Mouse (Mus musculus) ES-E14 (cell line): ENCODE data around the gene Kcnj12. TPM values are rescaled to one million over a fixed set of nuclear protein-coding genes. Genes with fewer than 3 reads are reported as not detected.

ENCODE experiments used
- DNase-seq: peaks from one replicate; pipeline ENCODE4 v3.0.0-alpha.2; 2013; ENCODE audit warnings: low read depth, low spot score
- H3K27ac ChIP-seq: 2 replicates; pipeline ENCODE4 v1.5.1; 2012; ENCODE audit warnings: low read depth, mild to moderate bottlenecking, low read length, moderate library complexity, mixed read lengths; ENCODE audit not compliant: poor library complexity, insufficient read depth, severe bottlenecking
- H3K36me3 ChIP-seq: 2 replicates; pipeline ENCODE4 v1.6.1; 2012; ENCODE audit warnings: mild to moderate bottlenecking, low read length, moderate library complexity, mixed read lengths; ENCODE audit not compliant: control insufficient read depth, poor library complexity, insufficient read depth, severe bottlenecking
- H3K4me1 ChIP-seq, 2 experiments: fragments of 150-350 bp in 1 of 2; sonication (generic) in 1 of 2; 2 replicates each; pipeline ENCODE4 v1.6.1; 2012; ENCODE audit warnings: low read length in 2 of 2, mild to moderate bottlenecking in 1 of 2, mixed read lengths in 1 of 2; ENCODE audit not compliant: control insufficient read depth in 2 of 2, insufficient read depth in 2 of 2, poor library complexity in 1 of 2
- H3K4me3 ChIP-seq, 2 experiments: fragments of 150-350 bp in 1 of 2; sonication (generic) in 1 of 2; 2 replicates each; pipeline ENCODE4 v1.5.1; 2012; ENCODE audit warnings: low read length in 2 of 2, low read depth in 1 of 2, mild to moderate bottlenecking in 1 of 2, mixed read lengths in 1 of 2; ENCODE audit not compliant: insufficient read depth in 1 of 2, poor library complexity in 1 of 2, severe bottlenecking in 1 of 2
- H3K9ac ChIP-seq: 2 replicates; pipeline ENCODE4 v1.6.1; 2012; ENCODE audit warnings: low read depth, mild to moderate bottlenecking, low read length, mixed read lengths; ENCODE audit not compliant: poor library complexity, insufficient read depth, severe bottlenecking
- H3K9me3 ChIP-seq: fragments of 150-350 bp; sonication (generic); 2 replicates; pipeline ENCODE4 v1.6.1; 2012; ENCODE audit warnings: low read depth, mild to moderate bottlenecking, low read length; ENCODE audit not compliant: control insufficient read depth, insufficient read depth
- CHD2 ChIP-seq: IDR thresholded peaks from 2 replicates; pipeline ENCODE4 v1.6.1; 2014; ENCODE audit warnings: mild to moderate bottlenecking, low read depth, low read length, inconsistent platforms
- HCFC1 ChIP-seq: IDR thresholded peaks from 2 replicates; pipeline ENCODE4 v1.6.1; 2012; ENCODE audit warnings: low read length, inconsistent platforms, borderline replicate concordance; ENCODE audit not compliant: insufficient read depth
- MAFK ChIP-seq: IDR thresholded peaks from 2 replicates; pipeline ENCODE4 v1.6.1; 2014; ENCODE audit warnings: mild to moderate bottlenecking, low read depth, low read length, inconsistent platforms; ENCODE audit not compliant: insufficient read depth
- ZC3H11A ChIP-seq: IDR thresholded peaks from 2 replicates; pipeline ENCODE4 v1.6.1; 2012; ENCODE audit warnings: low read depth, mild to moderate bottlenecking, inconsistent platforms, low read length, borderline replicate concordance
- ZNF384 ChIP-seq: IDR thresholded peaks from 2 replicates; pipeline ENCODE4 v1.6.1; 2012; ENCODE audit warnings: low read depth, low read length, inconsistent platforms
- in situ Hi-C, 2 experiments: fragments of 600-800 bp; cut with MboI; formaldehyde crosslinking; loops; one replicate each; pipeline ENCODE4 v1.15.1; 2025; ENCODE audit warnings: low sequenced_read_pairs in 2 of 2, inconsistent platforms in 1 of 2; ENCODE audit not compliant: unreplicated experiment in 2 of 2
- total RNA-seq: library from RNA; depleted of rRNA; stranded (reverse); fragments of 300-350 nt; gene quantifications from 2 replicates; pipeline ENCODE4 v1.2.3, GENCODE M21; 2012; rRNA removed

Kcnj12 gene
- total RNA-seq, 1 experiment: 4.0 TPM

DNA sequence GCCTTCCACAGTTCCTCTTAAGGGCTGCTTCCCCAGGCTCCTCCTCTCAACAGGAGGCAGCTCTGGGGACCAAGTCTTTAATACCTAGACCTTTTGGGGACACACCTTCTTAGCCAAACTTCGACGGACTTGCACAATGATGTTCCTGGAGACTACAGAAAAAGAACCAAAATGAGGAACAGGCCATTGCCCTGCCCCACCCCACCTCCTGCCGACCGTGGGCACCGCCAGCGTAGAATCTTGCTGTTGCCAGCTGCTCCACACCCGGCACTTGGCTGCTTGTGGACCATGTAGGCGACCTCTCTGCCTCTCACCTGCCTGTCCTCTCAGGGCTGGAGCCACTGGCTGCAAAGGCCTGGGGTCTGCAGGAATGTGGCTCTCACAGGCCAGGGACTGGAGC lies 93.9 kb downstream of the Kcnj12 start:
- Histone ChIP-seq H3K36me3 (no peaks in the 10 kb centered on the region), H3K4me1 (peaks cover 0 to 3% of the 10 kb centered on the region in 2 experiments; a peak in 1 of 4 replicates), H3K9ac (no peak overlapping the region), H3K4me3 (no peak overlapping the region), H3K27ac (no peak overlapping the region), H3K9me3 (no peaks in the 10 kb centered on the region)
- no peak for DNase-seq
- in situ Hi-C loops: no loop called here
- TF ChIP-seq ZC3H11A: no peak

DNA sequence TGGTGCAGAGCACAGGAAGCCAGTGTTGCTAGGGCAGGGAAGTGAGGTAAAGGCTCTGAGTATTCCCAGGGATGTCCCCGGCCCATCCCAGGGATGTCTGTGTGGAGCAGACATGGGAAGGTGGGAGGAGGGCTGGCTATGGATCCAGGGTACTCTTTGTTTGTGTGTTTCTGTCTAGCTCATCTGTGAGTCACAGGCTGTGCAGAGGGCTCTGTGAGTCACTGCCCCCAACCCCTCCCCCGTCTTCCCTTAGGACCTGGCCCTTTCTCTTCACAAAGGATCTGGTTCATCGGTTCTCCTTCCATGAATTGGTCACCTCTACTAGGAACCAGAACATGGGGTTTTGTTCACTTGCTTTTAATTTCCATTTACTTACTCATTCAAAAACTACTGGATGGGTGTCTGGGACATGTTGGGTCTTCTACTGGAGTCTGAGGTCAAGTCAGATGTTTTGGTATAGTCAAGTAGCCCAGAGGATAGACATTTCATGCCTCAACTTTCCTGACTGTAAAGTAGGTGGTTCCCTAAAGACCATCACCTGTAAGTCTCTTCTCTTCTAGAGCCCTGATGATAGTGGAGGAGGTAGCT lies 97.7 kb downstream of the Kcnj12 start:
- Histone ChIP-seq H3K4me3 (no peak overlapping the region), H3K36me3 (no peaks in the 10 kb centered on the region), H3K4me1 (peaks cover 0 to 3% of the 10 kb centered on the region in 2 experiments; a peak in 1 of 4 replicates), H3K9ac (no peak overlapping the region), H3K27ac (no peak overlapping the region), H3K9me3 (no peaks in the 10 kb centered on the region)
- no peak for TF ChIP-seq CHD2
- no peak for TF ChIP-seq MAFK
- no peak for TF ChIP-seq HCFC1
- TF ChIP-seq ZNF384: no peak
- no peak for TF ChIP-seq ZC3H11A
- DNase-seq: no peak
- in situ Hi-C loops: no loop called here

Other genes starting within 250 kb of the Kcnj12 start
- gene Top3a, start 245.2 kb upstream of the Kcnj12 start, total RNA-seq: 19.7 and 20.0 TPM in 2 replicates
- gene Smcr8, start 245.0 kb upstream of the Kcnj12 start, total RNA-seq: 23.1 and 27.4 TPM in 2 replicates
- gene Shmt1, start 210.8 kb upstream of the Kcnj12 start, total RNA-seq: 103 and 115 TPM in 2 replicates
- 102 and 142 TPM in 2 replicates for gene Dhrs7b, start 191.9 kb upstream of the Kcnj12 start, total RNA-seq
- 42.6 and 50.0 TPM in 2 replicates for gene Tmem11, start 143.3 kb upstream of the Kcnj12 start, total RNA-seq
- gene Natd1, start 107.8 kb upstream of the Kcnj12 start, total RNA-seq: 11.0 and 14.6 TPM in 2 replicates
- gene Map2k3, start 90.5 kb upstream of the Kcnj12 start, total RNA-seq: 26.9 and 30.3 TPM in 2 replicates
- gene Tnfrsf13b, start 104.2 kb downstream of the Kcnj12 start, total RNA-seq: 0.53 and 2.3 TPM in 2 replicates
- gene Usp22, start 152.5 kb downstream of the Kcnj12 start, total RNA-seq: 111 and 120 TPM in 2 replicates
- gene Aldh3a1, start 185.0 kb downstream of the Kcnj12 start, total RNA-seq: 1.2 and 2.0 TPM in 2 replicates
- gene Aldh3a2, start 244.9 kb downstream of the Kcnj12 start, total RNA-seq: 17.8 and 24.4 TPM in 2 replicates